Mouse (Mus musculus) midbrain, embryonic 14.5 days (tissue): Measurements from ENCODE around the gene Fbxl17. TPM values are rescaled to one million over a fixed set of nuclear protein-coding genes. Genes with fewer than 3 reads are reported as not detected.

ENCODE experiments used
- ATAC-seq: fragments of 200-750 bp; cut with Nextera tagmentation; 2 replicates; pipeline ENCODE4 v1.8.0; 2017; ENCODE audit warnings: moderate number of reproducible peaks, moderate library complexity; ENCODE audit not compliant: low FRiP score, low TSS enrichment
- DNase-seq: peaks from one replicate; pipeline ENCODE4 v3.0.0-alpha.2; 2015
- H3K27ac ChIP-seq: fragments of 300-500 bp; sonication (generic); replicated peaks from 2 replicates; pipeline ENCODE4 v1.5.1; 2014; ENCODE audit warnings: mild to moderate bottlenecking, low read depth, low read length, moderate library complexity
- H3K27me3 ChIP-seq: fragments of 300-500 bp; sonication (generic); 2 replicates; pipeline ENCODE4 v1.6.1; 2014; ENCODE audit warnings: low read length, control low read depth, mixed read lengths; ENCODE audit not compliant: control insufficient read depth, insufficient read depth
- H3K36me3 ChIP-seq: fragments of 300-500 bp; sonication (generic); 2 replicates; pipeline ENCODE4 v1.6.1; 2014; ENCODE audit warnings: low read length, control low read depth; ENCODE audit not compliant: control insufficient read depth, insufficient read depth
- H3K4me1 ChIP-seq: fragments of 300-500 bp; sonication (generic); 2 replicates; pipeline ENCODE4 v1.6.1; 2014; ENCODE audit warnings: mild to moderate bottlenecking, antibody characterized with exemption, low read length, control low read depth; ENCODE audit not compliant: control insufficient read depth, insufficient read depth
- H3K4me2 ChIP-seq: fragments of 300-500 bp; sonication (generic); 2 replicates; pipeline ENCODE4 v1.6.1; 2014; ENCODE audit warnings: mild to moderate bottlenecking, low read length, moderate library complexity
- H3K4me3 ChIP-seq: fragments of 300-500 bp; sonication (generic); replicated peaks from 2 replicates; pipeline ENCODE4 v1.5.1; 2014; ENCODE audit warnings: low read depth, low read length
- H3K9ac ChIP-seq: fragments of 300-500 bp; sonication (generic); replicated peaks from 2 replicates; pipeline ENCODE4 v1.6.1; 2014; ENCODE audit warnings: mild to moderate bottlenecking, low read length, moderate library complexity
- H3K9me3 ChIP-seq: fragments of 300-500 bp; sonication (generic); 2 replicates; pipeline ENCODE4 v1.6.1; 2016; ENCODE audit warnings: low read length, control low read depth, mixed read lengths; ENCODE audit not compliant: control insufficient read depth
- WGBS: fragments of 180-500 bp; shearing (Covaris S2); extraction: QIAGEN DNeasy Blood & Tissue Kit; methylation state at CpG from one replicate; pipeline ENCODE4 v1.1.7; 2014; 5-methylcytosine and 5-hydroxymethylcytosine counted together
- polyA plus RNA-seq: library from polyadenylated mRNA; unstranded; fragments of >200 nt; fragmentation: Nextera tagmentation; extraction: Ambion mirVana; gene quantifications from 2 replicates; pipeline ENCODE4 v1.2.1, GENCODE M21; 2014

Fbxl17 gene
- polyA plus RNA-seq, 1 experiment from 2014 or later, result 53.5 TPM

DNA sequence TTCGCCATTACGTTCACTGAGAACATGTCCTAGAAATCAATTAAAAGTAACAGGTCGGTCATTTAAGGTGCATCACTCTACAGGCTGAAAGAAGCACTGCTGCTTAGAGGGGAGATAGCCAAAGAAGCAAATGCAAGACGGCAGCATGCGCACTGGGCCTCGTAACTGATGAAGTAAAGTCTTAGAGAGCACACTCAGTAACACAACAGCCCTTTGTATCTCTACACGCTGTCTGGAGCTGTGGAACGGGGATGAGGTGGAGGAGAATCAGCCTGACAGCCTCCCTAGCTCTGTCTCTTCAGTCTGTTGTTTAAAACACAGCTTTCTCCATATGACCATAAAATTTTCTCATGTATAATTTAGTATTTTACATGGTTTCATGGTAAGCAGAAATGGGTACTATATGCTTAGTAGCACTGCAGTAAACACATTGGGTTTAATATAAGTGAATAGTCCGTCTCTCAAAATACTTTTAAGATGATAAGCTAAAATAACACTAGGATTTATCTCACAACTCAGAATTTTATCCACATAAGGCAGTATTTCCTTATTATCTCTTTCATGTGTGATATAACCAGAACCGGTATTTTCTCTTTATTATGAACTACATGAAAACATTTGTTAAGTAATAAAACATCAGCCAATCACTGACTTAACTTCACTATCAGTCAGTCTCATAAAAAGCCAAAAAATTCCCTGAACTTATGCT is 52.7 kb downstream of the Fbxl17 start:
- peak overlapping the region; percentile 26 for H3K4me3 ChIP-seq
- DNase-seq, result peak; percentile 73
- WGBS, result 30% methylated on average over 10 of the region's 10 CpGs
- H3K9me3 ChIP-seq, result no peaks in the 10 kb centered on the region
- peak overlapping the region; percentile 50 for H3K4me2 ChIP-seq
- H3K27ac ChIP-seq, result peak overlapping the region; percentile 83
- H3K36me3 ChIP-seq, result no peaks in the 10 kb centered on the region
- peak; percentile 59 for ATAC-seq
- H3K27me3 ChIP-seq, result no peaks in the 10 kb centered on the region
- peaks cover 6% of the 10 kb centered on the region; the same call in 1 of the 2 replicates for H3K4me1 ChIP-seq
- peak overlapping the region; percentile 52 for H3K9ac ChIP-seq

DNA sequence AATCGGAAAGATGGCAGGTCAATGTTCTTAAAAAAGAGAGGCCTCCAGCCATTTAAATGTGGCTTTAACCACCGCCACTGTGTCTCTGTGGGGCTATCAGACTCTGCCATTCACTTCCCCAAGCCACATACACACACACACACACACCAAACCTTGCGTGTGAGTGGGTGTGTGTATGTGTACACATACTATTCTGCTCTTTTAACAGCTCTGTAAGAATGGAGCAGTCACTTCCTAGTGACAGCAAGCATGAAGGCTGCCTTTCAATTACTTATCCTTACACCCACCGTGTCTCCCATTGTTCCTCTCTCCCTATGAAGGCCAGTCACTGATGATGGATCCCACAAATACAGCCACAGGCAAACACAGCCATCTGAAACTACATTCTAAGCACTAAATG is 54.6 kb downstream of the Fbxl17 start:
- no peaks in the 10 kb centered on the region for H3K9me3 ChIP-seq
- DNase-seq, result no peak
- H3K27me3 ChIP-seq, result no peaks in the 10 kb centered on the region
- peak overlapping the region; percentile 15 for H3K4me3 ChIP-seq
- H3K9ac ChIP-seq, result peak overlapping the region; percentile 6; the same call in 1 of the 2 replicates
- 37% methylated on average over 4 of the region's 4 CpGs for WGBS
- peak overlapping the region; percentile 78 for H3K27ac ChIP-seq
- no peaks in the 10 kb centered on the region for H3K36me3 ChIP-seq
- H3K4me2 ChIP-seq, result peak overlapping the region; percentile 48
- peaks cover 6% of the 10 kb centered on the region; the same call in 1 of the 2 replicates for H3K4me1 ChIP-seq
- ATAC-seq, result peak; percentile 59; the same call in 1 of the 2 replicates

DNA sequence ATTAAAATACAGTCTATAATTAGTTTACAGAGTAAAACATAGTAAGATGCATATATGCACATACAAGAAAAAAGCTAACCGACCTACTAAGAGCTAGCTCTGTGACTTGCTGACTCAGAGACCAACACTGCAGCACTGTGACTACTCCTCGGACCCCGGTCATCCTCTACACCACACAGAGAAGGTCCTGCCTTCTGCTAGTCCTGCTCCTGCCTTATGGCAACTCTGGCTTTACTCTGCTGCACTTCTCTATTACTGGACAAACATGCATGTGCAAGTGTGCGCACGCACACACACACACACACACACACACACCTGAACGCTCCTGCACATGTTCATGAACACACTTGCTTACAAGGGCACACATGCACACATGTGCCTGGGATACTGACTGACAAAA is 62.4 kb downstream of the Fbxl17 start:
- no peaks in the 10 kb centered on the region for H3K36me3 ChIP-seq
- 0 out of 2 replicates have a peak overlapping the region, but pooled peaks have one; percentile 8 for H3K4me2 ChIP-seq
- 0 out of 2 replicates have a peak overlapping the region, but pooled peaks have one; percentile 60 for H3K27ac ChIP-seq
- ATAC-seq (peak; percentile 40; the same call in 1 of the 2 replicates), DNase-seq (no peak)
- H3K9ac ChIP-seq, result no peak overlapping the region
- H3K4me3 ChIP-seq, result no peak overlapping the region
- 80% methylated on average over 6 of the region's 6 CpGs for WGBS
- H3K27me3 ChIP-seq, result no peaks in the 10 kb centered on the region
- no peaks in the 10 kb centered on the region for H3K9me3 ChIP-seq
- 0 out of 2 replicates have a peak, but pooled peaks cover 3% of the 10 kb centered on the region for H3K4me1 ChIP-seq

GRCm38 (mm10) chr17:63434081-63434480 is 65.7 kb downstream of the Fbxl17 start:
- DNase-seq (peak; percentile 81), ATAC-seq (no peak)
- Histone ChIP-seq H3K27ac (no peak overlapping the region), H3K36me3 (no peaks in the 10 kb centered on the region), H3K4me1 (0 out of 2 replicates have a peak, but pooled peaks cover 3% of the 10 kb centered on the region), H3K9ac (no peak overlapping the region), H3K9me3 (no peaks in the 10 kb centered on the region), H3K27me3 (no peaks in the 10 kb centered on the region), H3K4me3 (no peak overlapping the region), H3K4me2 (no peak overlapping the region)
- WGBS, result 35% methylated on average over 6 of the region's 6 CpGs

GRCm38 (mm10) chr17:63431650-63432049 is 68.2 kb downstream of the Fbxl17 start:
- Histone ChIP-seq H3K36me3 (no peaks in the 10 kb centered on the region), H3K9ac (no peak overlapping the region), H3K4me2 (no peak overlapping the region), H3K27me3 (no peaks in the 10 kb centered on the region), H3K4me3 (no peak overlapping the region), H3K9me3 (no peaks in the 10 kb centered on the region), H3K4me1 (0 out of 2 replicates have a peak, but pooled peaks cover 3% of the 10 kb centered on the region), H3K27ac (no peak overlapping the region)
- ATAC-seq (no peak), DNase-seq (no peak)
- 86% methylated on average over 7 of the region's 7 CpGs for WGBS

DNA sequence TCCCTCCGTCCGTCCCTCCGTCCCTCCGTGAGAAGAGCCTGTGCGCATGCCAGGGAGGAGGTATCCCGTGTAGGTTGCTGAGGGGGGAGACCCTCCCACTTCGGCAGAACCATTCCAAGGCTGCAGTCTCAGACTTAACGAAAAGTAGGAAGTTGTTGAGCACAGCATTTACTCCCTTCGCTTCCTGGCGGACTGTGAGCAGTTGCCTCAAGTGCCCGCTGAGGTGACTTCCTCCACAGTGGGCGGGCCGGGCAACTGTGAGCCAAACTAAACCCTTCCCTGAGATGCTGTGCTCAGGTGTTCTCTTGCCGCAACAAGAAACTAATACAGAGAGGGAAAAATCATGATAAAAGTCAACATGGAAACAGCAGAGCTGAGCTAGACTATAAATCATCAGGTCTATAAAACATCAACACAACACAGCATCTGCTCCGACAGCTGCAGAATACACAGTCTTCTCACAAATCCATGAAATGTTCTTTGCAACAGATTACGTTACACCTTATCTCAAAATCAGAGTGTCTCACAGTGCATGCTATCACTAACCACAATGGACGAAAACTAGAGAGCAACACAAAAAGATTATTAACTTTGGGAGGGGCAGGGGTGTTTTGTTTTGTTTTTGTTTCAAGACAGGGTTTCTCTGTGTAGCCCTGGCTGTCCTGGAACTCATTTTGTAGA is 69.3 kb downstream of the Fbxl17 start:
- 70% methylated on average over 17 of the region's 17 CpGs for WGBS
- Histone ChIP-seq H3K27me3 (no peaks in the 10 kb centered on the region), H3K4me2 (no peak overlapping the region), H3K36me3 (no peaks in the 10 kb centered on the region), H3K4me3 (no peak overlapping the region), H3K9me3 (no peaks in the 10 kb centered on the region), H3K9ac (no peak overlapping the region), H3K4me1 (0 out of 2 replicates have a peak, but pooled peaks cover 3% of the 10 kb centered on the region), H3K27ac (no peak overlapping the region)
- ATAC-seq, result no peak
- DNase-seq, result no peak

GRCm38 (mm10) chr17:63423851-63424250 is 76.0 kb downstream of the Fbxl17 start:
- no peak for DNase-seq

GRCm38 (mm10) chr17:63422685-63423084 is 77.1 kb downstream of the Fbxl17 start:
- no peak overlapping the region for H3K27ac ChIP-seq
- DNase-seq, result no peak

More at GRCm38 (mm10) chr17:63423851-63424250, 76.0 kb downstream of the Fbxl17 start:
- no peak overlapping the region for H3K4me2 ChIP-seq
- no peaks in the 10 kb centered on the region for H3K27me3 ChIP-seq
- no peaks in the 10 kb centered on the region for H3K9me3 ChIP-seq
- H3K9ac ChIP-seq, result no peak overlapping the region
- no peaks in the 10 kb centered on the region for H3K36me3 ChIP-seq
- H3K4me1 ChIP-seq, result no peaks in the 10 kb centered on the region; the same call in 1 of the 2 replicates
- no peak for ATAC-seq
- H3K4me3 ChIP-seq, result no peak overlapping the region
- no peak overlapping the region for H3K27ac ChIP-seq
- WGBS, result 80% methylated on average over 4 of the region's 4 CpGs

More at GRCm38 (mm10) chr17:63422685-63423084, 77.1 kb downstream of the Fbxl17 start:
- Histone ChIP-seq H3K36me3 (no peaks in the 10 kb centered on the region), H3K9me3 (no peaks in the 10 kb centered on the region), H3K4me2 (no peak overlapping the region), H3K9ac (no peak overlapping the region), H3K4me3 (no peak overlapping the region), H3K4me1 (no peaks in the 10 kb centered on the region; the same call in none of the 2 replicates), H3K27me3 (no peaks in the 10 kb centered on the region)
- WGBS, result 93% methylated on average over 5 of the region's 5 CpGs
- ATAC-seq, result no peak
